Mouse (Mus musculus): Measurements from ENCODE around the gene Kcnj12. TPM values are rescaled to one million over a fixed set of nuclear protein-coding genes. Genes with fewer than 3 reads are reported as not detected.

Kcnj12 gene
- 1 to 10 TPM; 1.3 to 2.5 TPM for total RNA-seq (2021)
- long read RNA-seq, experiment 1, transcript Kcnj12-202 (2 exons, 2,291 nt): major isoform, 5 of 5 reads
- long read RNA-seq, experiment 1, partial matches to known transcripts: 0 of 5 reads
- long read RNA-seq, experiment 1, other reads (novel, unspliced or antisense): 0 of 5 reads
- long read RNA-seq, experiment 2: 0 reads

- DNase-seq: no peak
Observed at GRCm38 (mm10) chr11:61022550-61023391, at the start of gene Kcnj12. Gene Kcnj12 (plus strand): TSS chr11:61022564.

GRCm38 (mm10) chr11:60975097-60975496 lies 47.3 kb upstream of the Kcnj12 start:
- DNase-seq: no peak

- DNase-seq: no peak
Observed at GRCm38 (mm10) chr11:60976234-60976633, 46.1 kb upstream of the Kcnj12 start.

GRCm38 (mm10) chr11:60976742-60977141 lies 45.6 kb upstream of the Kcnj12 start:
- DNase-seq: peak in 1 of 2 experiments; percentile 19

- peak; percentile 76 to 79 for DNase-seq
Observed at GRCm38 (mm10) chr11:60977153-60977552, 45.2 kb upstream of the Kcnj12 start.

GRCm38 (mm10) chr11:60978658-60979057 lies 43.7 kb upstream of the Kcnj12 start:
- DNase-seq: no peak

GRCm38 (mm10) chr11:60979788-60980187 lies 42.6 kb upstream of the Kcnj12 start:
- DNase-seq: no peak

- DNase-seq: peak in 1 of 2 experiments; percentile 20
Observed at GRCm38 (mm10) chr11:60981693-60982486, 40.5 kb upstream of the Kcnj12 start.

GRCm38 (mm10) chr11:60984912-60985558 lies 37.3 kb upstream of the Kcnj12 start:
- DNase-seq: peak in 1 of 2 experiments; percentile 34

- no peak for DNase-seq
Observed at GRCm38 (mm10) chr11:60990428-60990827, 31.9 kb upstream of the Kcnj12 start.

- DNase-seq: no peak
Observed at GRCm38 (mm10) chr11:61002736-61003135, 19.6 kb upstream of the Kcnj12 start.

GRCm38 (mm10) chr11:61004046-61004445 lies 18.3 kb upstream of the Kcnj12 start:
- DNase-seq: no peak

GRCm38 (mm10) chr11:61004781-61005180 lies 17.6 kb upstream of the Kcnj12 start:
- no peak for DNase-seq

- no peak for DNase-seq
Observed at GRCm38 (mm10) chr11:61005345-61005744, 17.0 kb upstream of the Kcnj12 start.

GRCm38 (mm10) chr11:61011736-61012294 lies 10.5 kb upstream of the Kcnj12 start:
- DNase-seq: no peak

- DNase-seq: no peak
Observed at GRCm38 (mm10) chr11:61016866-61017398, 5.4 kb upstream of the Kcnj12 start.

GRCm38 (mm10) chr11:61021129-61021528 lies 1.2 kb upstream of the Kcnj12 start:
- no peak for DNase-seq

- DNase-seq: peak in 1 of 2 experiments; percentile 47
Observed at GRCm38 (mm10) chr11:61021676-61022549, 451 bp upstream of the Kcnj12 start.

GRCm38 (mm10) chr11:61023416-61024200 lies 1.2 kb downstream of the Kcnj12 start:
- no peak for DNase-seq

- no peak for DNase-seq
Observed at GRCm38 (mm10) chr11:61024388-61024787, 2.0 kb downstream of the Kcnj12 start.

All from adrenal gland, postnatal 36 days (tissue).